Mouse (Mus musculus) limb, embryonic 13.5 days (tissue): ENCODE measurements around the gene Prss21. TPM values are rescaled to one million over a fixed set of nuclear protein-coding genes. Genes with fewer than 3 reads are reported as not detected.
"Not testable (repeated sequence)": the region's sequence is repeated elsewhere in the genome, so short reads cannot be mapped to it uniquely, and the experiment has no call there.

ENCODE experiments used
- ATAC-seq: fragments of 200-750 bp; cut with Nextera tagmentation; 2 replicates; pipeline ENCODE4 v1.8.0; 2017; ENCODE audit warnings: low read depth, moderate number of reproducible peaks, moderate TSS enrichment; ENCODE audit not compliant: low FRiP score
- H3K27ac ChIP-seq: fragments of 300-500 bp; sonication (generic); 2 replicates; pipeline ENCODE4 v1.5.1; 2015; ENCODE audit warnings: inconsistent platforms, mild to moderate bottlenecking, moderate library complexity
- H3K27me3 ChIP-seq: fragments of 300-500 bp; sonication (generic); 2 replicates; pipeline ENCODE4 v1.6.1; 2015; ENCODE audit warnings: mild to moderate bottlenecking, inconsistent platforms
- H3K36me3 ChIP-seq: fragments of 300-500 bp; sonication (generic); 2 replicates; pipeline ENCODE4 v1.6.1; 2015; ENCODE audit warnings: inconsistent platforms, mild to moderate bottlenecking, moderate library complexity
- H3K4me1 ChIP-seq: fragments of 300-500 bp; sonication (generic); 2 replicates; pipeline ENCODE4 v1.6.1; 2015; ENCODE audit warnings: inconsistent platforms
- H3K4me2 ChIP-seq: fragments of 300-500 bp; sonication (generic); replicated peaks from 2 replicates; pipeline ENCODE4 v1.6.1; 2015; ENCODE audit warnings: inconsistent platforms, mild to moderate bottlenecking, moderate library complexity
- H3K4me3 ChIP-seq: fragments of 300-500 bp; sonication (generic); 2 replicates; pipeline ENCODE4 v1.5.1; 2015; ENCODE audit warnings: moderate library complexity, mild to moderate bottlenecking, inconsistent platforms
- H3K9ac ChIP-seq: fragments of 300-500 bp; sonication (generic); 2 replicates; pipeline ENCODE4 v1.6.1; 2015; ENCODE audit warnings: mild to moderate bottlenecking, inconsistent platforms
- H3K9me3 ChIP-seq: fragments of 300-500 bp; sonication (generic); 2 replicates; pipeline ENCODE4 v1.6.1; 2016; ENCODE audit warnings: inconsistent platforms
- WGBS: fragments of 180-500 bp; shearing (Covaris S2); methylation state at CpG from one replicate; pipeline ENCODE4 v1.1.7; 2015; 5-methylcytosine and 5-hydroxymethylcytosine counted together
- microRNA-seq: library from miRNA; unstranded; fragments of <30 nt; microRNA quantifications from one replicate; pipeline ENCODE4, GENCODE M21; 2016
- polyA plus RNA-seq: library from polyadenylated mRNA; unstranded; fragments of >200 nt; fragmentation: Nextera tagmentation; extraction: Ambion mirVana; gene quantifications from 2 replicates; pipeline ENCODE4 v1.2.1, GENCODE M21; 2015

Prss21 gene
- polyA plus RNA-seq, 1 experiment from 2014 or later: not detected

DNA sequence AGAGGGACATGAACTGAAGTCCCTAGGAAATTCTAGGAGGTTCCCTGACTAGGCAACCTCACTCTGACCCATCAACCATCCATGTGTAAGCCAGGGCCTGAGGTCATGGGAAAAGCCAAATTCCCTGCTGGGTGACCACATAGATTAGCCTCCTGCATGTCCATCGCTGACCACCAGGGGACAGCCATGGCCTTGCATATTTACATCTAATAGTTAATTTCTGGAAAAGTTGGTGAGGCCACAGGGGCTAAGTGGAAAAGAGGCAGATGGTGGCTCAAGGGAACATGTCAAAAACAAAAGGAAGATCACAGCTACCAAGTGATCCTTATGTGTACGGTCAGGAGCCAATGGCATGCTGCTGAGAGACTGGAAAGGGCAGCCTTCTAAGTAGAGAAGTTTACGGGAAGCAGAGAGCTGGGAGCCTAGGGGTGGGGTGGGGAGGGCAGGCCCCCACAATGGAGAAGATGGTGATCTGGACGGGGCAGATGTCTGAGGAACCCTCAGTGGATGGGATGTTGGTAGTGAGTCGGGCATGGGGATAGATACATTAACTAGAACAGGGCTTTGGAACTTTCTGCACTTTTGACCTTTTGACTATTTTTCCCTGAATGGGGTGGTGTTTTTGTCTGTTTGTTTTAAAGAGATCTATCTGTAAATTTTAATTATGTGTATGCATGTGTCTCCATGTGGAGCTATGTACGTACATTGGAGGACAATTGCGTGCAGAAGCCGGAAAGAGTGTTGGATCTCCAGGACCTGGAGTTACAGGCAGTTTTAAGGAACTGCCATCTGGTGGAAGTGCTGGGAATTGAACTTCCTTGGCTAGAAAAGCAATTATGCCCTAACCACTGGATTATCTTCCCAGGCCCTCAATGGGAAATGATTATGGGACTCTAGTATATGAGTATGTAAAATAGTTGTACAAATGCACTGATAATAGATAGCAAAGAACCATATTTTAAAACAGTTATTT is 6.3 kb downstream of the Prss21 start:
- 50% methylated on average over 8 of the region's 8 CpGs for WGBS
- Histone ChIP-seq H3K4me1 (no peaks in the 10 kb centered on the region), H3K4me3 (no peak overlapping the region), H3K27ac (no peak overlapping the region), H3K27me3 (no peaks in the 10 kb centered on the region), H3K9me3 (no peaks in the 10 kb centered on the region), H3K9ac (no peak overlapping the region), H3K4me2 (no peak overlapping the region), H3K36me3 (no peaks in the 10 kb centered on the region)
- no peak for ATAC-seq

DNA sequence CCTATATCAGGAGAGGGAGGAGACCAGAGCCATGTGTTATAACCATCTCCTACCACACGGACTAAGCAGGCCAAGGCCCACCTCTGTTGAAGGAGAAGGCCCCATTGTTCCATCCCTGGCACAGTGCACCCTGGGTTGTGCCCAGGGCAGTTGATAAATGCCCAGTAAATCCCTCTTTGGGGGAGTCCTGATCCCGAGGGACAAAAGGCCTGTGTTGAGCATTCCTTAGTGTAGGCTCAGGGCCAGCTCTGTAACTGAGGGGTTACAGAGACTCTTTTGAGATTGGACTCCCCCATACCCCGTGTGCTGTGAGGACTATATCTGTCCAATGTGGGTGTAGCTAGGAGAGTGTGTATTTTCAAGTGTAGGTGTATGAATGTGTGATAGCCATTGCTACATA is 8.9 kb downstream of the Prss21 start:
- H3K27me3 ChIP-seq: no peaks in the 10 kb centered on the region
- no peak overlapping the region for H3K27ac ChIP-seq
- H3K9me3 ChIP-seq: no peaks in the 10 kb centered on the region
- H3K9ac ChIP-seq: no peak overlapping the region
- H3K4me3 ChIP-seq: no peak overlapping the region
- H3K4me1 ChIP-seq: no peaks in the 10 kb centered on the region
- no peaks in the 10 kb centered on the region for H3K36me3 ChIP-seq
- H3K4me2 ChIP-seq: no peak overlapping the region
- ATAC-seq: no peak
- WGBS: 54% methylated on average over 3 of the region's 3 CpGs

DNA sequence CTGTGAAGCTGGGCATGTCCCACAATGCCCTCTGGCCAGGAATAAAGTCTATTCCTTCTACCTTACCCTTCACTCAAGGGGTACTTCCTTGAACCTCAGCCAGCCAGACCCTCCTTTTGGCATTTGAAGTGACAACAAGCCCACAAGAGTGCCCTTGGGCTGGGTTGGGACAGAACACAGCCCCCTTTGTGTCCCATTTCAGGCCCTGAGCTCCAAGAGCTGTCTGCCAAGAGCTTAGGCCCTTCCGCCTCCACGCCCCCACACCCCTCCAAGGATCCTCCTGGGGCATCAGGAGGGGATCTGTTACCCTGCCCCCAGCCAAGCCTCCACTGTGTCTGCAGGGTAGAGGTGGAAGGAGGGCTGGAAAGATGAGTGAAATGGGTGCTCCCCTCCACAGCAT is 9.3 kb downstream of the Prss21 start:
- Histone ChIP-seq H3K9ac (no peak overlapping the region), H3K4me2 (no peak overlapping the region), H3K4me1 (no peaks in the 10 kb centered on the region), H3K27ac (no peak overlapping the region), H3K36me3 (no peaks in the 10 kb centered on the region), H3K27me3 (no peaks in the 10 kb centered on the region), H3K4me3 (no peak overlapping the region), H3K9me3 (no peaks in the 10 kb centered on the region)
- 82% methylated on average over 2 of the region's 2 CpGs for WGBS
- ATAC-seq: no peak

DNA sequence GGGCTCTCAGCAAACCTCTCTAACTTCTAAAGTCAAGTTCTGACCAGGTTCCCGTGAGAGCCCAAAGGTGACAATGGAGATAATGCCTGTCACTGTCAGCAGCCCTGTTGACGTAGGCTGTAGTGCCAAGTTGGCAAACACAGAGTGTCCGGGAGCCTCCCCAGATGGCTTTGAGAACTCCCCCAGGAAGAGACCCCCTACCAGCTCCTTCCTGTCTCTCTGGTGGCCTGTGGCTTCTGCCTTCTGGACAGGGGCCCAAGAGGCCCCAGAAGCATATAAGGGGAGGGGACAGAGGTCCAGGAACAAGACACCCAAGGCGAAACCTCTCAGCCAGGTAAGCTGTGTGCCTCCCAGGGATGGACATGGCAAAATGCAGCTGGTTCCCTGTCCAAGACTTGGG is 12.7 kb downstream of the Prss21 start, which contains the start of the genes Dcpp1 and Dcpp2:
Dcpp1 (plus strand) TSS at position 301 of the 400 bp plus-strand sequence.
Dcpp2 (plus strand) TSS at position 305 of the 400 bp plus-strand sequence.
- not testable (repeated sequence) for H3K4me2 ChIP-seq, H3K36me3 ChIP-seq, H3K27ac ChIP-seq, H3K9me3 ChIP-seq, H3K27me3 ChIP-seq, ATAC-seq, H3K4me3 ChIP-seq, H3K9ac ChIP-seq, H3K4me1 ChIP-seq
- WGBS: 88% methylated on average over 4 of the region's 4 CpGs

DNA sequence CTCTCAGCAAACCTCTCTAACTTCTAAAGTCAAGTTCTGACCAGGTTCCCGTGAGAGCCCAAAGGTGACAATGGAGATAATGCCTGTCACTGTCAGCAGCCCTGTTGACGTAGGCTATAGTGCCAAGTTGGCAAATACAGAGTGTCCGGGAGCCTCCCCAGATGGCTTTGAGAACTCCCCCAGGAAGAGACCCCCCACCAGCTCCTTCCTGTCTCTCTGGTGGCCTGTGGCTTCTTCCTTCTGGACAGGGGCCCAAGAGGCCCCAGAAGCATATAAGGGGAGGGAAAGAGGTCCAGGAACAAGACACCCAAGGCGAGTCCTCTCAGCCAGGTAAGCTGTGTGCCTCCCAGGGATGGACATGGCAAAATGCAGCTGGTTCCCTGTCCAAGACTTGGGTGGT is 49.3 kb downstream of the Prss21 start, which contains the start of gene Dcpp3:
Dcpp3 (plus strand) TSS at position 301 of the 400 bp plus-strand sequence.
- not testable (repeated sequence) for H3K9me3 ChIP-seq, H3K36me3 ChIP-seq, H3K27ac ChIP-seq, H3K4me1 ChIP-seq, H3K9ac ChIP-seq, H3K4me2 ChIP-seq, ATAC-seq, H3K27me3 ChIP-seq, H3K4me3 ChIP-seq
- 81% methylated on average over 4 of the region's 4 CpGs for WGBS

Small RNA genes within 50 kb of the gene (microRNA-seq; reads per million reads assigned to microRNA genes)
- 0.52 reads per million for gene Mir5125

Other genes with a start within 250 kb of the Prss21 start
- gene Mmp25, start 222.8 kb upstream of the Prss21 start, polyA plus RNA-seq: 0.81 and 1.0 TPM in 2 replicates
- gene Bicdl2, start 207.6 kb upstream of the Prss21 start, polyA plus RNA-seq: 1.7 and 2.2 TPM in 2 replicates
- gene Hcfc1r1, start 194.5 kb upstream of the Prss21 start, polyA plus RNA-seq: 65.0 and 66.9 TPM in 2 replicates
- gene Thoc6, start 194.2 kb upstream of the Prss21 start, polyA plus RNA-seq: 45.6 and 48.4 TPM in 2 replicates
- 15.4 and 17.1 TPM in 2 replicates for gene Tnfrsf12a, start 190.6 kb upstream of the Prss21 start, polyA plus RNA-seq
- 16.8 and 19.8 TPM in 2 replicates for gene Cldn6, start 188.8 kb upstream of the Prss21 start, polyA plus RNA-seq
- gene Cldn9, start 184.0 kb upstream of the Prss21 start, polyA plus RNA-seq: 8.3 and 10.1 TPM in 2 replicates
- gene 1520401A03Rik, start 145.3 kb upstream of the Prss21 start, polyA plus RNA-seq: 2.3 and 3.0 TPM in 2 replicates
- 47.5 and 52.8 TPM in 2 replicates for gene Pkmyt1, start 141.7 kb upstream of the Prss21 start, polyA plus RNA-seq
- gene Paqr4, start 127.2 kb upstream of the Prss21 start, polyA plus RNA-seq: 15.5 and 16.1 TPM in 2 replicates
- gene Kremen2, start 122.2 kb upstream of the Prss21 start, polyA plus RNA-seq: 39.5 and 46.3 TPM in 2 replicates
- gene Flywch1, start 96.5 kb upstream of the Prss21 start, polyA plus RNA-seq: 103 and 107 TPM in 2 replicates
- 68.0 and 70.5 TPM in 2 replicates for gene Flywch2, start 82.0 kb upstream of the Prss21 start, polyA plus RNA-seq
- 606 and 615 TPM in 2 replicates for gene Srrm2, start 77.5 kb upstream of the Prss21 start, polyA plus RNA-seq
- gene Elob, start 38.9 kb upstream of the Prss21 start, polyA plus RNA-seq: 1,219 and 1,256 TPM in 2 replicates
- gene Prss33, start 32.0 kb upstream of the Prss21 start, polyA plus RNA-seq: not detected in 2 replicates
- not detected in 2 replicates for gene Prss32, start 24.2 kb upstream of the Prss21 start, polyA plus RNA-seq
- 1.7 and 2.4 TPM in 2 replicates for gene Prss41, start 23.9 kb upstream of the Prss21 start, polyA plus RNA-seq
- gene Dcpp1, start 12.8 kb downstream of the Prss21 start, polyA plus RNA-seq: not detected in 2 replicates
- not detected in 2 replicates for gene Dcpp2, start 12.8 kb downstream of the Prss21 start, polyA plus RNA-seq
- gene Dcpp3, start 49.4 kb downstream of the Prss21 start, polyA plus RNA-seq: not detected in 2 replicates
- gene Sbp, start 73.6 kb downstream of the Prss21 start, polyA plus RNA-seq: not detected in 2 replicates
- gene Sbpl, start 87.2 kb downstream of the Prss21 start, polyA plus RNA-seq: not detected in 2 replicates
- not detected in 2 replicates for gene Prss30, start 112.5 kb downstream of the Prss21 start, polyA plus RNA-seq
- 0.47 and 0.60 TPM in 2 replicates for gene Prss22, start 130.0 kb downstream of the Prss21 start, polyA plus RNA-seq
- gene Prss27, start 170.1 kb downstream of the Prss21 start, polyA plus RNA-seq: 0.52 and 0.55 TPM in 2 replicates
- gene Kctd5, start 205.4 kb downstream of the Prss21 start, polyA plus RNA-seq: 75.7 and 77.4 TPM in 2 replicates